Mouse (Mus musculus) thymus, postnatal 25 days (tissue): ENCODE data around the gene Gm8773.

Experiments
- DNase-seq: peaks from one replicate; pipeline ENCODE4 v3.0.0; 2022

The Gm8773 gene

DNA sequence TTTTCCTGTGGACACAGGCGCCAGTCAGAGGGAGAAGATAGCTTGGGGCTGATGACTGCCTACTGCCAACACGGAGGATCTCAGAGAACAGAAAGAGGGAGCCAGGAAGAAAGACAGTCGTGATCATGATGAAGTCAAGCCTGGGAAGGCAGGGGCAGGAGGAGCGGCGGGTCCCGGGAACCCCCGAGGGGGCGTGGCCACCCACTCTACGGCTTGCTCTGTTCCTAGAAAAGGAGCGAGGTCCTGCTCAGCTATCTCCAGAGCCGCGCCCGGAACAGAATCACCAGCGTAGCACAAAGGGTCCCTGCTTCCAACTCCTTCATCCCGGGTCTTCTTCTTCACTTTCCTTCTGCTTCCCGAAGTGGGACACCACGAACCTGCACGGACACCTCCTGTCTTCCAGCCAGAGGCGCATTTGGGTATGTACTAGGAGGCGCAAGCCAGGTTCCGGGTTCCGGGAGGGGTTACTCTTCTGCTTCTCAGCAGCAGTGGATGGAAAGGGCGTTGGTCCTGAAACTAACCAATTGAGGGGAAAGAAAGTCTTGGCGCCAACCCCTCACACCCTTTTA lies at the start of gene Gm8773:
Gene Gm8773, plus strand, starts transcription at position 51 of the 569 bp plus-strand sequence.
- DNase-seq = no peak

DNA sequence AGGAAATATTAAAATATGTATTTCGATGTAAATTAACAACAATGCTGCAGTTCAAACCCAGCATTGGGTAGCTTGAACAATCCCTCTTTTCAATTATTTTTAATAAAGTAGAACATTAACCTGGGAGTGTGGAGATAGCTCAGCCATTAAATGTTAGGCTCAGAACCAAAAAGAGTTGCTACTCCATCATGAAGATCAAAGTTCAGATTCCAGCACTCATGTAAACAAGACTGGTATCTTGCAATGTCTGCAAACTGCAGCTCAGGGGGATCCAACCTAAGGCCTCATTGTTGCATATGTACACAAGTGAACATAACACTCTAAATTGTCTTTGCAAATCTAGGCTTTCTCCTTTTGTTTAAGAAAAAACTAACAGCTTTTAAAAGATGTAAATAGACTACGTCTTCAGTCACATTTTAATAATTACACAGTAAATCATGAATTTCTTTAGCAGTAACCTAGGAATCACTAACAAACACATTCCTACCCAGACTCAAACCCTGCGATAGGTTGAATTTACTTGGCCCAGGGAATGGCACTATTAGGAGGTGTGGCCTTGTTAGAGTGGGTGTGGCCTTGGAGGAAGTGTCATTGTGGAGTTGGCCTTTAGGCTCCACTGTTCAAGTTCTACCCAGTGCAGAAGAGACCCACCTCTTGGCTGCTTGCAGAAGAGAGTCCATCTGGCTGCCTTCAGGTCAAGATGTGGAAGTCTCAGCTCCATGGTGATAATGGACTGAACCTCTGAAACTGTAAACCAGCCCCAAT lies 39.8 kb upstream of the Gm8773 start:
- DNase-seq = no peak

DNA sequence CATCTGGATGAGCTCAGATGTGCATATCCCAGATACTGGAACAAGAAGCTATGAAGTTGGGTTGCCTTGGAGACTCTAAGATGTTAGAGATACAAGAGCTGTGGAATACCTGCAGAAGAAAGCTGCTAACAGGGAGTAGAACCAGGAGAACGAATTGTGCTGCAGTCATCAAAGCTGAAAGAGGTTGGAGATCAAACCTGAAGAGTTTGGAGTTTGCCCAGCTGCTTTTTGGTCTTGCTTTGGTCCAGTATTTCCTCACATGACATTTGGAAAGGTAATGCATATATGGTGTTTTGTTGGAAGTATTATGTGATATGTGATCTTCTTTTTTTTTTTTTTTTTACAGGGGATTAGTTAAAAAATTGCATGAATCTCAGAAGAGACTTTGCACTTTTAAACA lies 37.5 kb upstream of the Gm8773 start:
- no peak for DNase-seq

DNA sequence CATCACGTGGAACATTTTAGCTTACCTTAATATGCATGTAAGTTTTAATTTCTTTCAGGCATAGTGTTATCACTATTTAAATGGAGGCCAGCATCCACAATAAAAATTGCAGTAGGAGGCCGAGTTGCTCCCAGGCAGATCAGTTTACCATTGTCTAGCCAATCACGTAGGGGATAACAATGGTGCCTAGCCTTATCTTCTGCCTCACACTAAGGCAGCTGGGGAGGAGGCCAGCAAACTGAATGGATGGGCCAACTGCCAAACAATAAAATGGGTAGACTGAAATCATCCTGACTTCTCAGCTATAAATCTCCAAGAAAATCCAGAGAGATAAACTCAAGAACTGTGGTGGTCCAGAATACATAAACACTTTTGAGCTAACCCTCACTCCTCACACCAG lies 33.8 kb upstream of the Gm8773 start:
- no peak for DNase-seq

DNA sequence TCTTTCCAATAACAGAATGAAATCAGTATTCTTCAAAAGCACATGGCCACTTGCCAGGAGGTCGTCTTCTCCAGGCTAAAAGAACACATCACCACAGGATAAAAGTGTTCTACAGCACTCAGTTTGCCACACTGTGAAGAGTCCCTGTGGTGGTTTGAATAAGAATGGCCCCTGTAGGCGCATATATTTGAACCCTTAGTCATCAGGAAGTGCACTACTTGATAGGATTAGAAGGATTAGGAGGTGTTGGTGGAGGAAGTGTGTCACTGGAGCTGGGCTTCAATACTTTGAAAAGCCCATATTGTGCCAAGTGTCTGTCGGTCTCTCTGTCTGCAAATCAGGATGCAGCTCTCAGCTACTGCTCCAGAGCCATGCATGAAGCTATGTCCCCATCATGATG lies 33.2 kb upstream of the Gm8773 start:
- no peak for DNase-seq

DNA sequence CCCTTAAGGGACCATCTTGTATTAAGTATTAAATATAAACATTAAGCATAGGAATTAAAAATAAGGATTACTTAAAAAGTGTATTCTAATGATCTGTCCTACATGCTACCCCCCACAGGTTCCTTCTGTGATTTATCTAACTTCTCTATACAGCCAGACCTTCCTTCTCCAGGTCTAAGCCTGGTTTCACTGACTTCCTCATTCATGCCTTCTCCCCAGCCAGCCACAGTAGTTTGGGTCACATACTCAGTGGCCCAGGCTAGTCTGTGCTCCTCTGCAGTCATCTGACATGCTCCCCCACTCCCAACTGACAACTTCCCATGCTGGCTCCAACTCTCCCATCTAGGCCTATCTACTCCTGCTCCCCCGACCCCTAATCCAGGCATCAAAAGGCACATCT lies 22.5 kb upstream of the Gm8773 start:
- DNase-seq = no peak

DNA sequence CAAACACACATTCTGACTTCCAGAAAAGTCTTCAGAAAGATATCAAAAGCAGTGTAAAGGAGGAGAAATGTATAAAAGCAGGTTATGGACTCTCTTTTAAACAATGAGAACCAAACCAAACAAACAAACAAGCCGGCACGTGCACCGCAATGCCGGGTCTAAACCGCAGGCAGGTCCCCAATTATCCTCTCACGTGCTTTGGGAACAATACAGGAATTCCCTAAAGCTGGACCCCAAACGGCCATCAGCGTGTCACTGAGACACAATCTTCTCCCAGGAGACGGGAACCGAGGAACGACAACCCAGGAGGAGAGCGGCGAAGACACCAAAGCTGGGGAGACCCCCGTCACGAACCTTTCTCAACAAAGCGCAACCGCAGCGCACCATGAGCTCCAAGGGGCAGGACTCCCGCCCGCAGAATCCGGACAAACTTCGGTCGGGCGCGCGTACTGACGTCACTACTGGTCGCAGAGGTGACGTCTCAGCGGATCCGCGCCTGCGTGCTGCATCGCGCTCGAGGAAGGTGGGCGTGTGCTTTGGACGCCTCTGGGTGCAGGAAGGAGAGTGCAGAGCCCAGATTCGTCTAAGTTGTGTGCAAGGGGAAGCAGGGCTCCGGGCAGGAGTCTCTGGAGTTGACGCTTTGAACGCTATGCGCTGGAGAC lies 14.4 kb upstream of the Gm8773 start, which contains the start of gene Gtpbp10:
Gene Gtpbp10, minus strand, starts transcription at position 460 of the 662 bp plus-strand sequence.
- DNase-seq = peak; percentile 91

DNA sequence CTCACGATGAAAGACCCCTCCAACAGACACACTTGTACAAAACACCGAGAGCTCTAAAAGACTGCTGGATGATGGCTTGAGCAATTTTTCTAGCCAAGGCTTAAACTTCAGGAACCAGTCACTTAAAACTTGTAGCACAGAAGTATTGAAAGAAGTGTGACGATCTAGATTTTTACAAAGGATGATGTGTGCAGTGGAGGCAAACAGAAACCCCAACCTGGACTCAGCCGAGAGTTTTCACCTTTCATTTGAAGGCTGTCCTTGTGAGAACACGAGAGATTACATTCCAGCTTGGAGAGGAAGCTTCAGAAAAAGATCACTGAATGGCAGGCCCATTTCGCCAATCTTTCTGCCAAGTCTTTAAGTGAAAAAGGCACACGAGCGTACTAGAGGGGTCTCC lies 13.8 kb upstream of the Gm8773 start:
- no peak for DNase-seq

DNA sequence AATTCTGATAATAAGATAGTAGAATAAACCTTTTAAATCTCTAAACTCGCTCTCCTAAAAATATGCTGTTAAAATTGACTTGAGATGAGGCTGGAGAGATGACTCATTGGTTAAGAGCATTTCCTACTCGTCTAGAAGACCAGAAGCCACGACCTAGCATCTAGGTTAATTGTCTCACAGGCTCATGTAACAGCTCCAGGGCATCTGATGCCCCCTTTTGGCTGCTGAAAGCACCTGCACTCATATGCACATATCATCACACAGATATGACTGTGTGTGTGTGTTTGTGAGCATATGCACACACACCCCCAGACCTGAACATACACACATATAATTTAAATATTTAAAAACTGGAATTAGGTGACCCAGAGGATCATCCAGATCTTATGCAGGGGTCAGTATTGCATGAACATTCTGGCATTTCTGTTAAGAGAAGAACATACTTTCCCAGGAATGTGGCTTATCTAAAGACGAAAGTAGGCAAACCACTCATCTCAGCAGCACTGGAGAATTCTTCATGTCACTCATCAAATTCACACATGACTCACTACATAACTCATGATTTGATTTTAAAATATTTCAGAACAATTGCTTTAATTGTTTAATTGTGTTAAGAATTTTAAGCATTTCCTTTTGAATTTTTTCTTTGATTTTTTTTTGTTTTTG lies 12.4 kb upstream of the Gm8773 start:
- DNase-seq = no peak

DNA sequence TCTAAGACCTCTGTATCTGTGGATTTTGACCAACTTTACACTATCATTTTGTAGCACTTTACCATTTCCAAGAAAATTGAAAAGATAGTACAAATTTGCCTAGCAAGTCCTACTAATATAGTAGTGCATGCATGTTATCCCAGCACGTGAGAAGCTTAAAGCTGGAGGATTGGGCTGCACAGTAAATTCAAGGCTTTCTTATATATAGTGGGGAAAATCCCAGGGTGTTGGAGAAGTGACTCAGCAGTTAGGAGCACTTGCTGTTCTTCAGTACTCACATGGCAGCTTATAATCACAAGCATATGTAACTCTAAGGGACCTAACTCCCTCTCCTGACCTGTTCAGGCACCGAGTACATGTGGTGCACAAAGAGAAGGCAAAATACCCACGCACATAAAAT lies 11.2 kb upstream of the Gm8773 start:
- DNase-seq = no peak

DNA sequence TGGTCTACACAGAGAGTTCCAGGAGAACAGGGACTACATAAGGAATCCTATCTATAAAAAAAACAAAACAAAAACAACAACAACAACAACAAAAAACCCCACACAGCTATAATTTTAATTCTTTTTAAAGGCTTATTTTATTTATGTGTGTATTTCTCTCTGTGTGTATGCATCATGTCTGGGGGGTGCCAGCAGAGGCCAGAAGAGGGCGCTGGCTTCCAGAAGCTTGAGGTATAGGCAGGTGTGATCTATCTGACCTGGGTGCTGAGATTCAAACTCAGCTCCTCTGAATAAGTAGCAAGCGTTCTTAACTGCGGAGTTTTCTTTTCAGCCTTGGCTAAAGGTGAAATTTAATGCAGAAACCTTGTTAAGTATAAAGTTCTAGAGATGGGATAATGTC lies 14.1 kb downstream of the Gm8773 start:
- no peak for DNase-seq

DNA sequence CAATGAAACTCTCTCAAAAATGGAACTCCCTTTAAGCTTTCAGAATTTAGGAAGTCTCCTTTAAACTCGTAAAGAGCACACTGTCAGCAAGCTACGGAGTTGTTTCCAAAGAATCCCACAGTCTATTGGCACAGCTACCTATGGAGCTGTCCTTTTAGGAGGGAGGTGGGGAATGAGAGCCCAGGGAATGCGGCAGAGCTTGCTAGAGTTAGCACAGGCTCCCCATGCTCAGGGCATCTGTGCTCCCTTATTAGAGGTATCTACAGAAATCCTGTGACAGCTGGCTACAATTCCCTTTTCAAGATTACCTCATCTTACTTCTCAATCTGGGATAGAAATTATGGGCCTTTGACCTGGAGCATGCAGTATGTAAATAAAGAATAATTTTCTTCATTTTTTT lies 36.9 kb downstream of the Gm8773 start:
- DNase-seq = no peak

DNA sequence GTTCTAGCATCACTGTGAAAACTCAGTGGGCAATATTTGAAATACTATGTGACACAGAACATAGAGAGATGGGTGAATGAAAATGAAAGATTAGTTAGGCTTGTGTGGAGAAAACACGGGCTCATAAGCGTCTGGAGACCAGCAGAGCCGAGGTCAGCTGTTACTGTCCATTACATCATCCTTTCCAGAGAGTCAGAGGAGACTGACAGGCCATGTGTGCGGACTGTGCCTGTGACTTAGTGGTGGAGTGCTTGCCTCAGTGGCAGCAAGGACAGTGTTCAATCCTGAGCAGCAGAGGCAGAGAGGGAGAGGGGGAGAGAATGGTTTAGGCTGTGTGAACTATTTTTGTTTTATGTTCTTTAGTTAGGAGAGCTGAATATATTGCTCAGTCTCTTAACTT lies 44.7 kb downstream of the Gm8773 start:
- DNase-seq = no peak

DNA sequence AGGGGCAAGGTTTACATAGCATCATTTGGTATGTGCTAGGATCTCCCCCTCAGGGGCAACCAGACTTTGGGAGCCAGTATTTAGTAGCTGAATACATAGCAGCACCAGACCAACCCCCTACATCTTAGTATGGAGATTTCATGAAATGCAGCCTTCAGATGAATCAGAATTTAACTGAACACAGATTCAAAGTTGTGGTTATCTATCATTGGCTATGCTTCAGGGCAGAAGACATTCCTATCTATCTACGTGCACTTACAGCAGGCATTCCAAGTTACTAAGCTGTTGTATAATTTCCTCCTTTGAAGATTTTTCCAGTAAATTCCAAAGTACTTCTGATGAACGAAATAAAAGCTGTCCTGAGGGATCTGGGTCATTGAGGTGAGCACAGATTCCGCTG lies 51.9 kb downstream of the Gm8773 start:
- DNase-seq = no peak
